Mouse (Mus musculus): ENCODE results near the gene Map4k5. TPM values are rescaled to one million over a fixed set of nuclear protein-coding genes. Genes with fewer than 3 reads are reported as not detected.

The Map4k5 gene
- polyA plus RNA-seq, 1 experiment from 2014 or later = 45.1 TPM

DNA sequence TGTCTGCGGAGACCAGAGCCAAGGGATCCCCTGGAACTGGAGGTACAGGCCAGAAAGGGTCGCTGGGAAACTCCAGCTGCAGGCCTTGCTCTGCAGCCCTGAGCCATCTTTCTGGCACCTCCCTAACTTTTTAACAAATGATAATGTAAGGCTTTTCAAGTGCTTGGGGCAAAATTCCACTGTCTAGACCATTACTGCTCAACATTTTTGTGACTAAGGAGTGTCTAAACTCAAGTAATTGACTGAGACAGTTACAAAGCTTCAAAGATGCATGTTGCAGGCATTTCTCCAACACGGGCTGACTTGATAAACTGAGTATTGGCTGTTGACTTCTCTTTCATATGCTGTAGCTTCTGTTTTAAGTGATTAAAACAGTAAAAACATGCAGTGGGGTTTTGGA is 83.6 kb downstream of the Map4k5 start:
- H3K4me1 ChIP-seq (ENCODE audit: control insufficient read depth, insufficient read depth, low read length) = 0 out of 2 replicates have a peak, but pooled peaks cover 1% of the 10 kb centered on the region
- ATAC-seq (ENCODE audit: low FRiP score, low TSS enrichment) = no peak
- no peak overlapping the region for H3K4me3 ChIP-seq (ENCODE audit: low read length)
- H3K4me2 ChIP-seq (replicated peaks; ENCODE audit: low read depth, low read length) = no peak overlapping the region
- H3K9ac ChIP-seq (ENCODE audit: low read depth, low read length) = no peak overlapping the region
- no peak overlapping the region for H3K27ac ChIP-seq (ENCODE audit: low read depth, low read length)
- H3K27me3 ChIP-seq (ENCODE audit: control insufficient read depth, insufficient read depth, low read length) = no peaks in the 10 kb centered on the region
- peaks cover 55% of the 10 kb centered on the region for H3K36me3 ChIP-seq (ENCODE audit: control insufficient read depth, insufficient read depth, low read length)
- no peaks in the 10 kb centered on the region for H3K9me3 ChIP-seq (ENCODE audit: control insufficient read depth, low read length)
- 89% methylated on average over 3 of the region's 3 CpGs for WGBS

DNA sequence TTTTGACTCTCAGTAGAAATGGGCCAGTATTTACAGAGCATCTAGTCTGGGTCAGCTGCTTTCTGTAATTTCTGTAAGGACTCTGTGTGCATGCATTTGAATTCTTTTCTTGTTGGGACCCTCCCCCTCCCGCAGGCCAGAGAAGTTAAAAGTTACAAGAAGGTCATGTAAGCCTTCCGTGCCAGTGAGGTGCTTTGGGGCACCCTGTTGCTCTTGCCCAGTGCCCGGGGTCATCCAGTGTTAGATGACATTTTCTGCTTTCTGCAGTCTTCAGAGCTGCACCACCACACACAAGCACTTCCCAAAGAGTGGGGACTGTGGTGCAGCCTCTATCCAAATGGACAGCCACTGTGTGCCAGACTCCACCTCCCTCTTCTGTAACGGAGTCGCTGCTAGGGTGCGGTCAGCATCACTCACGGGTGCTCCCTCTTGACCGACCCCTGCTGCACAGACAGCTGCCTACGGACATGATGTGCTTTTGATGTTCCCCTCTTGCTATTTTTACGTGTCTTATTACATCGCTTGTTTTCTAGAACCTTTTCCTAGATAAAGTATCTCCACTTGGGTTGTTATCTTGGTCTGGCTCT is 85.5 kb downstream of the Map4k5 start:
- Histone ChIP-seq H3K9ac (ENCODE audit: low read depth, low read length) (no peak overlapping the region), H3K4me3 (ENCODE audit: low read length) (no peak overlapping the region), H3K9me3 (ENCODE audit: control insufficient read depth, low read length) (no peaks in the 10 kb centered on the region), H3K4me2 (replicated peaks; ENCODE audit: low read depth, low read length) (no peak overlapping the region), H3K4me1 (ENCODE audit: control insufficient read depth, insufficient read depth, low read length) (no peaks in the 10 kb centered on the region), H3K27ac (ENCODE audit: low read depth, low read length) (no peak overlapping the region), H3K36me3 (ENCODE audit: control insufficient read depth, insufficient read depth, low read length) (peaks cover 54% of the 10 kb centered on the region), H3K27me3 (ENCODE audit: control insufficient read depth, insufficient read depth, low read length) (no peaks in the 10 kb centered on the region)
- no peak for ATAC-seq (ENCODE audit: low FRiP score, low TSS enrichment)
- WGBS = 75% methylated on average over 11 of the region's 11 CpGs

DNA sequence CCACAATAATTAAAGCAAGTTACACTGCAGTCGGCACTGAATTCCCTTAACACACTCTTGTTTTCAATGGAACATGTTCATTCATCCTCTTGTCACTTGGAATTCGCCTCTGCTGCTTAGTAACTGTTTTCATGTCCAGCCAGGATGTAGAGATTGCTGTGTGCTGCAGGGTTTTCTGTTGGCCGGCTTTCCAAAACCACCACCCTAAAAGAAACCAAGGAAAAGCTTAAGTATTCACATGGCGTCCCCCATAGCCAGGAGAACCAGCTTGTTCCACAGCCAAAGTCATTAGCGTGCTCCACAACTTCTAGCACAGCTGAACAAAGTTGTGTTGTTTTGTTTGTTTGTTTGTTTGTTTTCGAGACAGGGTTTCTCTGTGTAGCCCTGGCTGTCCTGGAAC is 87.9 kb downstream of the Map4k5 start:
- WGBS = 92% methylated on average over 6 of the region's 6 CpGs
- no peaks in the 10 kb centered on the region for H3K4me1 ChIP-seq (ENCODE audit: control insufficient read depth, insufficient read depth, low read length)
- H3K27ac ChIP-seq (ENCODE audit: low read depth, low read length) = no peak overlapping the region
- no peaks in the 10 kb centered on the region for H3K27me3 ChIP-seq (ENCODE audit: control insufficient read depth, insufficient read depth, low read length)
- no peak overlapping the region for H3K4me3 ChIP-seq (ENCODE audit: low read length)
- no peak for ATAC-seq (ENCODE audit: low FRiP score, low TSS enrichment)
- H3K4me2 ChIP-seq (replicated peaks; ENCODE audit: low read depth, low read length) = no peak overlapping the region
- H3K36me3 ChIP-seq (ENCODE audit: control insufficient read depth, insufficient read depth, low read length) = peaks cover 52% of the 10 kb centered on the region
- no peaks in the 10 kb centered on the region for H3K9me3 ChIP-seq (ENCODE audit: control insufficient read depth, low read length)
- H3K9ac ChIP-seq (ENCODE audit: low read depth, low read length) = no peak overlapping the region

DNA sequence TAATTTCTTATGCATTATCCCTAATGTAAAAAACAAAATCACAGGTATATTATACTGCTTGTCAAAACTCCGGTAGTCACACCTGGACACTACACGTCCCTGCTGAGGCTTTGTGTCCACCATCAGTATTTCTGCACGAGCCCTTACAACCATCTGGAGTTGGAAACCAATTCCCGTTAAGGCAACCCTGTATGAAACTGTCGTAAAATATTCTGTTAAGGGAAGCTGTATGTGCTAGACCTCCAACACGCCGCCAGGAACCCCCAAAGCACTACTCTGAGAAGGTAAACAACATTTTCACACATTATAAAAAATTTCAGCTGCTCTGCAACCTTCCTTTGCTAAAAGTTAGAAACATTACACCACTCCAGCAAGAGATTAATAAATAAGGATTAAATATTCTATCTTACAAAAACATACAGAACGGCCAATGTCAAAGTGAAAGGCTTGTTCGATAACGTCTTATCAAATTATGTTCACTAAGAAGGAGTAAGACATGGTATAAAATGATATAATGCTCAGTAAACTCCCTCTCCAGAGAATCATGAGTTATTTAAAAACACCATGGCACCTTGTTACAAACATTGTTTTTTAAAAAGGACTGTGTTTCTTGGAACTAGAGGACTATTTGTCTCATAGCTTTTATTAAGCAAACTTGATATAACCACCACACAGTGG is 88.5 kb downstream of the Map4k5 start:
- Histone ChIP-seq H3K27ac (ENCODE audit: low read depth, low read length) (no peak overlapping the region), H3K27me3 (ENCODE audit: control insufficient read depth, insufficient read depth, low read length) (no peaks in the 10 kb centered on the region), H3K4me1 (ENCODE audit: control insufficient read depth, insufficient read depth, low read length) (no peaks in the 10 kb centered on the region), H3K4me2 (replicated peaks; ENCODE audit: low read depth, low read length) (no peak overlapping the region), H3K4me3 (ENCODE audit: low read length) (no peak overlapping the region), H3K36me3 (ENCODE audit: control insufficient read depth, insufficient read depth, low read length) (peaks cover 52% of the 10 kb centered on the region), H3K9me3 (ENCODE audit: control insufficient read depth, low read length) (no peaks in the 10 kb centered on the region), H3K9ac (ENCODE audit: low read depth, low read length) (no peak overlapping the region)
- WGBS = 90% methylated on average over 10 of the region's 10 CpGs
- no peak for ATAC-seq (ENCODE audit: low FRiP score, low TSS enrichment)

DNA sequence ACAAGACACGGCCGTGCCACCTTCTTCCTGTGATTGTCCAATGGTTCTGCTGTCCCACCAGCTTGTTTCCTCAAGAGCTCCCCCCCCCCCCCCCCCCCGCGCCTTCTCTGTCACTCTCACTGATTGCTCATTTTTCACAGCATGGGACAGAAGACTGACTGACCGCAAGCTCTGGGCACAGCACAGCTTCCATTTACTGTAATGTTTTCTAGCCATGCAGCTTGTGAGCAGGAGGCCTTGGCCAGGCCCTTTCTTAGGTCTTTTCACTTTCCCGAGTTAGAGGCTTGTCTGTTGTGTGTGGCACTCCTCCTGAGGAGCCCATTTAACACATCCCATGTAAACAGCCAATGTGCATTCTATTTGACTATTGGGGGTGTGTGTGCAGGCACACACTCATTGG is 89.8 kb downstream of the Map4k5 start:
- H3K9ac ChIP-seq (ENCODE audit: low read depth, low read length) = no peak overlapping the region
- H3K27me3 ChIP-seq (ENCODE audit: control insufficient read depth, insufficient read depth, low read length) = no peaks in the 10 kb centered on the region
- WGBS = 88% methylated on average over 5 of the region's 6 CpGs
- ATAC-seq (ENCODE audit: low FRiP score, low TSS enrichment) = no peak
- H3K4me1 ChIP-seq (ENCODE audit: control insufficient read depth, insufficient read depth, low read length) = no peaks in the 10 kb centered on the region
- no peak overlapping the region for H3K4me2 ChIP-seq (replicated peaks; ENCODE audit: low read depth, low read length)
- no peaks in the 10 kb centered on the region for H3K9me3 ChIP-seq (ENCODE audit: control insufficient read depth, low read length)
- no peak overlapping the region for H3K27ac ChIP-seq (ENCODE audit: low read depth, low read length)
- H3K36me3 ChIP-seq (ENCODE audit: control insufficient read depth, insufficient read depth, low read length) = peaks cover 40% of the 10 kb centered on the region
- no peak overlapping the region for H3K4me3 ChIP-seq (ENCODE audit: low read length)

DNA sequence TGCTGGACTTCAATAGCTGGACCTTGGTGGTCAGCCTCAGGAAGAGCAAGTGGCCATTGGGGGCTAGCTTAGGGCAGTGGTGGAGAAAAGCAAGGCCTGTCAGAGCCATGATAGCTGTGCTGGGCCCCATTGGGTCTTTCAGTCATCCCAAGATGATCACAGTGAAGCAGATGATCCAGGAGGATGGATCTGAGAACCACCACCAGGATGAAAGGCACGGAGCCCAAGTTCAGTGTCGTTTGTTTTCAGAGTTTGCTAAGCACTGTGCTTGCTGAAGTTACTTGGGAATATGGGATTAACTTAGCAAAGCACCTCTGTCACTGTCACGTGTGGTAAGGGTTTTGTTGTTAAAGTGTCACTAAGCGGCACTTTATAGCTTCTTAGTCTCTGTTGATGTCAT is 92.4 kb downstream of the Map4k5 start:
- H3K9ac ChIP-seq (ENCODE audit: low read depth, low read length) = no peak overlapping the region
- no peak overlapping the region for H3K27ac ChIP-seq (ENCODE audit: low read depth, low read length)
- no peak overlapping the region for H3K4me3 ChIP-seq (ENCODE audit: low read length)
- no peaks in the 10 kb centered on the region for H3K27me3 ChIP-seq (ENCODE audit: control insufficient read depth, insufficient read depth, low read length)
- no peak overlapping the region for H3K4me2 ChIP-seq (replicated peaks; ENCODE audit: low read depth, low read length)
- H3K9me3 ChIP-seq (ENCODE audit: control insufficient read depth, low read length) = no peaks in the 10 kb centered on the region
- no peaks in the 10 kb centered on the region for H3K4me1 ChIP-seq (ENCODE audit: control insufficient read depth, insufficient read depth, low read length)
- WGBS = 80% methylated on average over 4 of the region's 4 CpGs
- H3K36me3 ChIP-seq (ENCODE audit: control insufficient read depth, insufficient read depth, low read length) = peaks cover 21% of the 10 kb centered on the region
- ATAC-seq (ENCODE audit: low FRiP score, low TSS enrichment) = no peak

DNA sequence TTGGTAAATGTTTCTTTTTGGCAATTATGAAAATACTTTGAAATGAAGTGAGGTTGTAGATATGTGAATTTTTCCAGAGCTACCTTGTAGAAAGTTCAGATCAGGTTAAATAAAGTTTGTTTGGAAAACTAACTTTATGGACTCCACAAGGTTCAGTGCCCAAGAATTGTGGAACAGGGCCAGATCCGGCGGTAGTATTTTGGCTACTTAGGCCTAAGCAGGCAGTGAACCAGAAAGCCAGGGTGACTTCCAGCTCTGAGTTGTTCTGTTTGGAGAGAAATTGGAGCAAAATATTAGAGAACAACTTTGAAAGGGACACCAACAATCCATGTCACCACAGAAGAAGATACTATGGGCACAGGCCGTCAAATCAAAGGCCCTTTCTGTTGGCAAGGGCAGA is 96.7 kb downstream of the Map4k5 start:
- no peaks in the 10 kb centered on the region for H3K36me3 ChIP-seq (ENCODE audit: control insufficient read depth, insufficient read depth, low read length)
- 62% methylated on average over 3 of the region's 3 CpGs for WGBS
- no peak overlapping the region for H3K4me2 ChIP-seq (replicated peaks; ENCODE audit: low read depth, low read length)
- no peaks in the 10 kb centered on the region for H3K9me3 ChIP-seq (ENCODE audit: control insufficient read depth, low read length)
- no peak overlapping the region for H3K9ac ChIP-seq (ENCODE audit: low read depth, low read length)
- no peaks in the 10 kb centered on the region for H3K4me1 ChIP-seq (ENCODE audit: control insufficient read depth, insufficient read depth, low read length)
- H3K4me3 ChIP-seq (ENCODE audit: low read length) = no peak overlapping the region
- H3K27me3 ChIP-seq (ENCODE audit: control insufficient read depth, insufficient read depth, low read length) = no peaks in the 10 kb centered on the region
- no peak for ATAC-seq (ENCODE audit: low FRiP score, low TSS enrichment)
- H3K27ac ChIP-seq (ENCODE audit: low read depth, low read length) = no peak overlapping the region

DNA sequence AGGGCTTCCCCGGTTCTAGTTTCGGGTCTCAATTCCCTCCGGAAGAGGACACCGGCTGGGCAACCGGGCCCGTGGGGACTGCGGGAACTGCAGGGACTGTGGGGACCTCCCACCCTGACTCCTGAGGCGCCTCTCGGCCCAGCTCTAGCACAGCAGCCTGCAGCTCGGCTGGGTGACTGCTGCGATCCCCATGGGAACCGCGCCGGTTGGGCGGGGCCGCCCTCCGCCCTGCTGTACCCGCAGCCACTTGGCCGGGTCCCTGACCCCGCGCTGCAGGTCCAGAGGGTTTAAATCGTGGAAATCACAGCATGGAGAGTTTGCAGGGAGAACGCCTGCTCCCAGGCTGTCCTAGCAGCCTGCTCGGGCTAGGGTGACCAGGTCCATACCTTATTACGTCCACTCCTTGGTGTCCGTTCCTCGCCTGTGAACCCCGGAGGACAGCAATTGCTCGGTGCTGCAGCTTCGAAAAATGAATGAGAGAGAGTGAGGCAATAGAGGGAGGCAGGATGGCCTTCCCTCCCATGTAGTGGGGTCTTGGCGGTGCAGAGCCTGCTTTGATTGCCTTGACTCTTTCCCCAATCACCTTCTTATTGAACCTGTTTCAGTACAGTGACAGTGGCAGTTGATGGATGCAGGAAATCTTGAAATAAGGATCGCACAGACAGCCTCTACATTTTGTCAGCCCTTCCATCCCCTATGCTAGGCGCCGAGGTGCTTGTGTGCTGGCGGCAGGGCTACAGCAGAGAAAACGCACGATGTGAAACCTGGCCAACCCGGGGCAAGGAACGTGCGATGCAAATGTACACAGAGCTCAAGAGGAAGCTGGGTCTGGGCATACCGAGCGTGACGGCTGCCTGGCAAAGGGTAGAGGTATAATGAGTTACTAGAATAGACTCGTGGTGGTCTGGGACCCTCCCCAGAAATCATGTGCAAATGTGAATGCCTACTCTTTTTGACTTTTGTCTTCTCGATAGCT is 102.2 kb downstream of the Map4k5 start, which contains the start of gene Cdkl1:
Gene Cdkl1, minus strand, starts transcription at position 738 of the 976 bp plus-strand sequence.
- peak within 1 kb of the TSS; percentile 55 for H3K4me3 ChIP-seq (ENCODE audit: low read length)
- no peaks in the 10 kb centered on the region for H3K36me3 ChIP-seq (ENCODE audit: control insufficient read depth, insufficient read depth, low read length)
- H3K27me3 ChIP-seq (ENCODE audit: control insufficient read depth, insufficient read depth, low read length) = peaks cover 8% of the 10 kb centered on the region
- H3K27ac ChIP-seq (ENCODE audit: low read depth, low read length) = 0 out of 2 replicates have a peak within 1 kb of the TSS, but pooled peaks have one; percentile 24
- WGBS = 2% methylated on average over 45 of the region's 45 CpGs
- H3K9ac ChIP-seq (ENCODE audit: low read depth, low read length) = peak within 1 kb of the TSS; percentile 63
- ATAC-seq (ENCODE audit: low FRiP score, low TSS enrichment) = peak; percentile 95
- H3K4me2 ChIP-seq (replicated peaks; ENCODE audit: low read depth, low read length) = peak within 1 kb of the TSS; percentile 99
- no peaks in the 10 kb centered on the region for H3K9me3 ChIP-seq (ENCODE audit: control insufficient read depth, low read length)
- peaks cover 11% of the 10 kb centered on the region; the same call in 1 of the 2 replicates for H3K4me1 ChIP-seq (ENCODE audit: control insufficient read depth, insufficient read depth, low read length)

Data from kidney, embryonic 14.5 days (tissue).